Mouse (Mus musculus): ENCODE data around the gene Ttc7b.

GRCm38 (mm10) chr12:100447161-100447560 is 73.5 kb downstream of the Ttc7b start:
- TF ChIP-seq CTCF (IDR thresholded peaks at IDR 0.05; ENCODE audit: low read depth, low read length), result no peak
- TF ChIP-seq POLR2A (IDR thresholded peaks at IDR 0.05; ENCODE audit: extremely low read depth, insufficient read depth, low read length), result no peak
